Mouse (Mus musculus) adrenal gland, adult (tissue): Measurements from ENCODE around the gene Galnt18.

ENCODE experiments used
- DNase-seq, 2 experiments: peaks; one replicate each; pipeline ENCODE4 v3.0.0; 2022 to 2023; ENCODE audit warnings: low spot score in 1 of 2; ENCODE audit not compliant: inconsistent age in 2 of 2

Gene Galnt18

DNA sequence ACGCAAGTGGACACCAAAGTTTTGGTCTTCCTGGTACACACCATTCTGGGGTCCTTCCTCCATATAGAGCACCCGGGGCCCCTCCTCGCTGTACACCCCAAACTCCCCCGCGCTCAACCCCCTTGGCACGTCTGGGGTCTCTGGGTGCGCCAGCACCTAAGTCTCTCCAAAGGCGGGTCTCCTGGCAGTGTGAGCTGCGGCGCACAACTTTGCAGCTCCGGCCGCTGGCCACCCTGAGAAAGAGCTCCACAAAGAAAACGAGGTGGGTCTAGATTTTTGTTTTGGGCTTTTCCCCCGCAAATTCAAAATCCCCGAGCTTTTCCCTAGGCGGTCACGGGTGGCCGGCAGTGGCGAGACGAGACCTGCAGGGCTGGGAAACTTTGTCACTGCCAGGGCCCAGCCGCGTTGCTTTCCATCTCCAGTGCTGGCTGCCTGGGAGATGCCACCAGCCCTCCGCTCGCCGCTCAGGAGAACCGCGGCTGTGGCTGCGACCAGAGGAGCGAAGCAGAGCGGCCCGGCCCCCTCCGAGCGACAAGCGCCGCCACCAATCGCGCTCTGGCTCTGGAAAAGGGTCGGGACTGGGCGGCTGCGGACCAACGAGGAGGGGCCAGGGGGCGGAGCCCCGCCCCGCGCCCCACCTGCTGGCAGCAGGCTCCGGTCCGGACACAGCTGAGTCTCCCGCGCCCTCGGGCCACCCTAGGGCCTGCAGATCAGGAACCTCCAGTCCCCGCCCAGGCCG, at the start of gene Galnt18:
Gene Galnt18, minus strand, starts transcription at position 474 of the 739 bp plus-strand sequence.
- peak; percentile 96 to 98 for DNase-seq

DNA sequence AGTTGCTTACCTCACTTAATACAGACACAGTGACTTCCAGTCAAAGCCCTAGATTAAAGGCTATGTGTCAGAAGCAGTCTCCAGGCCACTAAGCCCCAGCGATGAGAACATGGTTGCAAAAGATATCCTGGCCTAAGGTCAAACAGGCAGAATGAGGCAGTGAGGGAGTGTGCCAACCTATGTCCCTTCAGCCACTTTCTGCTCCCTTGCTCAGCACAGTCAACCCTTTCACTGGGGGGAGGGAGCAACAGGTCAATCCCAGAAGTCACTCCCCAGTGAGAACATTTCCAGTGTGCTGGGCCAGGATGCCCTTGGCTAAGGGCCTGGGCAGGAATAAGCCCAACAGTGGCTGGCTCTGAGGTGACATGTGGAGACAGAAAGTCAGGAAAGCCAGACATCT, 47.6 kb upstream of the Galnt18 start:
- peak in 1 of 2 experiments; percentile 46 for DNase-seq

DNA sequence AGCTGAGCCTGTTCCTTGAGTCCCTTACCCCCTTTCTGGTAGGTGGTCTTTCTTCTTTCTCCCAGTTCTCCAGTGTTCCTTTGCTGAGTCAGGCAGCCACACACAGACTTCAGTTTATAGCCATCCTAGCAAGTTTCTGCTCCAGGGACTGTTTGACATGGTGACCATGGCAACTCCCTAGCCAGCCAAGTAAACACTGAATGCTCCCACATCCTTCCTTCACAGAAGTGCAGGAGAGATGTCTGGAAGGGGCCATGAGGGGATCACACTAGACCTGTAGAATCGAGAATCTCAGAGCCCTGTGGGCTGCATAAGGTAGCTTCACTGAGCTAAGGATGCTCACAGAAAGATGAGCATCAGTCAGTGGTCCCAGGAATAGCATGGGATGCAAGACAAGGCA, 33.3 kb upstream of the Galnt18 start:
- no peak for DNase-seq

DNA sequence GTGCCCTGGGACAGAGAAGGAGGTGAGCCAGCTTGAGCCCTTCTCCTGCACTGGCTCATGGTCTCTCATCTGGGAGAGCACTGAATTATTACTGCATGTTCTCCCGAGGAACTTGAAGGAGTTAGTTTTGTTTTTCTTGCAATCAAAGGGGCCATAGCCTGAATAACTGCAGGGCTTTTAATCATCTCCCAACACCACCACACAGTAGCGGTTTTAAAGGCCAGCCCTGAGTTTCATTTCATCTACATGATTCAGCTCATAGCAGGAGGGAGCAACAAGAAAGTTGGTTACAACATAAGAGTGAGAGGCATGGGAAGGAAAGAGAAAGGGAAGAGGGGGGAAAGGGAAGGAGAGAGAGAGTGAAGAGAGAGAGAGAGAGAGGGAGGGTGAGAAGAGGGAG, 31.3 kb upstream of the Galnt18 start:
- DNase-seq: no peak

DNA sequence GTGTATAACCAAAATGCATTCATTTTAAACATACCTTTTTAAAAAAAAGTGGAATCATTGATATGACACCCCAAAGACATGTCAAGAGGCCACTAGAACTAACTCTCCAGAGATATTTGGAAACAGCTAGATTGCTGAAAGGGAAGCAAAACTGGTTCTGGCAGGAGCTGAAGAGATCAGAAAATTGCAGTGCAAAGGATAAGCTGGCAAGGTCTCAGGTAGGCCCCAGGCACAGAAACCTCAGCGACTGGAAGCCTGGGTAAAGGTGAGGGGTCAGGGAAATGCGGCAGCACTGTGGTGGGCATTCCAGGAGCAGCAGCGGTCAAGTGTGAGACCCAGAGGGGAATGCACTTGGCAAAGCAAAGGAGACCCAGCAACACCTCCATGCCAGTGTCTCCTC, 30.0 kb upstream of the Galnt18 start:
- no peak for DNase-seq

DNA sequence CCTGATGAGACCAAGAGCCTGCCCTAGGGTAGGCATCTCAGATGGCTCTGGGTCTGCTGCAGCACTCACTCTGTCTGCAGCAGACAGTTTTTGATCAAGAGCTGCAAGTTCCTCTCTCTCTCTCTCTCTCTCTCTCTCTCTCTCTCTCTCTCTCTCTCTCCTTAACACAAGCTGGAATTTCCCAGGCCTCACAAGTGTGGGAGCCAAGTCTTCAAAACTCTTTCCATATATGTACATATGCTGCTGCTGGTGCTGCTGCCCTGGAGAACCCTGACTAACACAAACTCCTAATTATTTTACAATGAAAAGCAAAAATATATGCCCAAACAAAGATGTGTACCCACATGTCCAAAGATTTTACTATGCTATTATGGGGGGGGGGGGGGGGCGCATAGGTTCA, 26.3 kb upstream of the Galnt18 start:
- no peak for DNase-seq

DNA sequence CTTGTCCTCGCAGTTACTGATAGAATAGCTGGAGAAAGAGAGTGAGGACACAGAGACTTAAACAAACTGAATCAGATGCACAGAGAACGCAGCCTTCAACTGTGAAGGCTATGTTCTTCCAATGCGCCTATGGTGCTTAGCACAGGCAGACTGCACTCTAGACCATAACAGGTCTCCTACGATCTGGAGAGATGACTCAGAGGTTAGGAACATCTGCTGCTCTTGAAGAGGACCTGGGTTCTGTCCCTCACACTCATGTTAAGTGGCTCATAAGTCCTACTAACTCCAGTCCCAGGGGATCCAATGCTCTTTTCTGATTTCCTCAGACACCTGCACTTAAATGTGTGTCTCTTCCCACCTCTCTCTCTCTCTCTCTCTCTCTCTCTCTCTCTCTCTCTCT, 24.9 kb upstream of the Galnt18 start:
- no peak for DNase-seq

DNA sequence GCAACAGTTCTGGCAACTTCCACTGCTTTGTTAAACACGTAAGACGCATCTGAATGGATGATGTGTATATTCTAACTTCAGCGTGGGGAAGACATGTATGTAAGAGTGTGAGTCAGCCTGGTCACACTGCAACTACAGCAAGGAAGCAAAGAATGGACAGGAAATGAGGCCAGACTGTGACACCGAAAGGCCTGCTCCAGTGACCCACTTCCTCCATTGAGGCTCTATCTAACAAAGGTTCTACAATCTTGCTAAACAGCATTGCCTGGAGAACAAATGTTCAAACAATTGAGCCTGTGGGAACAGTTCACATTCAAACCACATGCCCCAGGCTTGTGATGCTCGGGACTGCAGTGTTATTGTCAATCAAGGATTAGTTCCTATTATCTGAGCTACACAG, 21.0 kb upstream of the Galnt18 start:
- no peak for DNase-seq

DNA sequence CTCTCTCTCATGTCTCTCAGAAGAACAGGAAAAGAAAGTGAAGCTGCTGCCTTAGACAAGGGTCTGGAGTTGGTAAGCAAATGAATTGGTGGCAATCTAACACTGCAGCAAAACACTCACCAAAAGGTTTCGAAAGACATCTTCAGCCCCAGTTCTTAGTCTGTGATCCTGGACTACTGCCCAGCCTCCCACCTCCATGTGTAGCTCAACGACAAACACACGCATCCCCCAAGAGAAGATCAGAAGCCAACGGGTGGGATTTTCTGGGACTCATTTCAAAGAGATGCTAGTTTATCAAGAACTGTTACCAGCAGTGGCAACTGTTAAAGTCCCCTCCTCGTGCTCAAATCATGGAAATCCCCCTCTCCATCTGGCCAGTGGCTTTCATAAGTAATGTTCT, 20.3 kb upstream of the Galnt18 start:
- DNase-seq: no peak

DNA sequence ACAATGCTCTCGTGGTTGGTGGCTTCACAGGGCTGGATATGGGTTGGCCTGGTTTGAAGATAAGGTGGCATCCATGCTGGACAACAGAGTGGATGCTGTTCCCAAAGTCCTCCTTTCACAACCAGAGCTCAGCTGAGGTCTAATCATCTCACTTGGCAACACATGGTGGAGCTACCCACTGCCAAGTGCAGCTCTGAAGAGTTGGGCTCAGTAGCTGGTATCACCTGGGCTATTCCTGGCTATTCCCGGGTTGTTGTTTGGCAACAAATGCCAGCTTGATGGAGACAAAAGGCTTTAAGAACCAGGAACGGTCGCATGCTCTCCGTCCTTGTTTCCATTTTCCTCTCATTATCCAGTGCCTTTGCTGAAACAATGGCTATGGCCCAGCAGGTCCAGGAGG, 19.2 kb upstream of the Galnt18 start:
- DNase-seq: no peak

DNA sequence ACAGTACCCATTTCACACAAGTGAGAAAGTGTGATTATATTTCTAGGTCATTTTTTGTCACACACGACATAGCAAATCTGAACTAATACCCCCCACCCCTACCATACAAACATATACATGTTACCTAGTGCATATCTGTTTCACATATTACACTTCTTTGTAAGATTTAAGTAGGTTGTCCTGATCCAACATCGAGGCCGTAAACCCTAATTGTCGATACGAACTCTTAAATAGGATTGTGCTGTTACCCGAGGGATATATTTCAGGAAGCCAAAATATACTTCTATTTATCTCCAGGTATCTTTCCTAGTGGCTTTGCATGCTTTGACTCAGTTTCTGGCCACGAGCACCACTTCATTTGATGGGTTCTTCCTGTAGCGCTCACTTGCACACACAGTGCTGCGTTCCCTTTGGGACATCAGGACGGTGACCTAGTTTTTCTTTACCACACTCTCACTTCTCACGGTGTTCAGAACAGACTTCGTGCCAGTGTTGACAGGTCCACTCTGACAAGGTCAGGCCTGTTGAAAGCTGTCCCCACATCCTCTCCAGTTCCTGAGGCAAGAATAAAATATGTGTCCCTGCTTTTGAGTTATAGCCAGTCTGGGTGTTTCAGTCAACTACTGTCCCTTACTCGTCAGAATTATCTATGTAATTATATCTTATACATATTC, 17.7 kb upstream of the Galnt18 start:
- DNase-seq: no peak

DNA sequence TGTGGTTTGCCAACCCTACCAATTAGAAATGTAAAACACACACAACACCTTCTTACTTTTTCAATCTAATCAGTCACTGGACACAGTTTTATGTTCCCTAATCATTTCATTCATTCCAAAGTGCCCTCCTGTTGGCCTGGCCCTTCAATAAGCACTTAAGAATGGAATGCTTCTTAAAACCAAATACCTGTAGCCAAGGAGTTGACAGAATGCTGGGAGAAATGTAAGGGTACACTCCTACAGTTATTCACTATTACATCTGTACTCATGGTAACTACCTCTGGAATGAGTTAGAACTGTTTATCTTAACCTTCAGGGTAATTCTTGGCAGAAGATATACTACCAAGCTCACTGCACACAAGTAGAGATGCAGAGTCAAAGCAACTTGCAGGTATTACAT, 15.3 kb upstream of the Galnt18 start:
- DNase-seq: no peak

DNA sequence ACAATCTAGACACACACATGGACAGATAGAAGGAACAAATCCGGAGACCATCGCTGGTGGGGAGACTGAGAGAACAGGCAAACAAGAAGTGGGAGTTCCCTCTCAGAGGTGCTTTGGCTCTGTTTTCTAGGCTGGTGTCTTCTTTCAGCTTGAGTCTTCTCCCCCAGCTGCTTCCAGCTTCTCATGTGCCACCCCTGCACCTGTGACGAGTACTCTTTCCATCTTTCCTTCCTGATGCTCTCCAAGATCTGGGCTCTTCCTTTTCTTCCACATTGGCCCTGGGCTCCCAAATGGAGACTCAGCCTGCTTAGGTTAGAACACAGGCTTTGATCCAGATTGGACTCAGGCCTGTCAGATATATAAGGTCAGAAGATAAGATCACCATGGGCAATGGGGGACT, 12.4 kb upstream of the Galnt18 start:
- no peak for DNase-seq

DNA sequence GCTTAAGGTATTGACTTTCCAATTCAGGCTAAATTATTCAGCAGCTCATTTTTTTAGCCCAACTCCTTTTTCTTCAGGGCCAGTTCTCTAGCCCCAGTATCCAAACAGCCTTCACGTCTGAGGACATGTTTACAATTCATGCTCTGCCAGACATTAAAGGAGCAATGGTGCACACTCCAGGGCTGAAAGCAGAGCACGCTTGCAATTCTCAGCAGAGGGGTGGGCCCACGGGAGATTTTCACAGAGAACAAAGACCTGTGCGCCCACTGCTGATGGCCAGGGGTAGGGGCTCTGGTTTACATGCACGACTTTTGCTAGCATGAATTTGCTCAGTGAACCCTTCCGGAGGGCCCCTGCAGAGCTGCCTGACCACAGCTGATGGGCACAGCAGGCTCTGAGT, 11.6 kb upstream of the Galnt18 start:
- DNase-seq: no peak

DNA sequence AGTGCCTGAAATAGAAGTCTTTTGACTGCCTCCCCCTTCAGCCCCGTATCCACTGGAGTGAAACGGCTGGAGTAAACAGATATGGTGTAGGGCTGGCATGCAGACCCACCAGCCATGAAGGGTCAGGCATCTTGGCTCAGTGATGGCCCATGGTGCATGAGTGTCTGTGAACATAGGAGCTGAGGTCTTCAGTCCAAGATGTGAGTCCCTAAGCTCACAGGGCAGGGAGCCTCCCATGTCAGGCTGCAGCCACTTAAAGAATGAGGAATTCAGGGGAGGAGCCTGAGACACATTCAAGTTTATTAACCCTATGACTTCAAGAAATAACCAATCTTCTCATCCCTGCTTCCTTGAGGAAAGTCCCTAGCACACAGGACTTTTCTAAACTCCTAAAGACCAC, 8.1 kb upstream of the Galnt18 start:
- DNase-seq: no peak

DNA sequence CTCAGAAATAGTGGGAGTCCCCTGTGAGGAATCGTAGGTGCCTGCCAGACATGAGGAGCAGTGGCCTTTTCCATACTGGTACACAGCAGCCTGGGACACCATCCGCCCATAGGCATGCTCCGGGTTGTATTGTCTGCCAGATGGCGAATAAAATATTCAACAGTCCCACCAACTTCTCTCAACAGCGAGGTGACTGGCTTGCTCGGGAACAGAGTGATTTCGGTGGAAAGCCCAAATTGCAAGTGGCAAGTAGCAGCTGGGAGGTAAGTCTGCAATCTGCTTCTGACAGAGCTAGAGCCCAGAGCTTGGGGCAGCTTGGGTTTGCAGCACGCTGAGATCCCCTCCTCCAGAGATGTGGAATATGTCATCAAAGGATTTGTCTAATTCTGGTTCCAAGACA, 5.7 kb upstream of the Galnt18 start:
- no peak for DNase-seq

DNA sequence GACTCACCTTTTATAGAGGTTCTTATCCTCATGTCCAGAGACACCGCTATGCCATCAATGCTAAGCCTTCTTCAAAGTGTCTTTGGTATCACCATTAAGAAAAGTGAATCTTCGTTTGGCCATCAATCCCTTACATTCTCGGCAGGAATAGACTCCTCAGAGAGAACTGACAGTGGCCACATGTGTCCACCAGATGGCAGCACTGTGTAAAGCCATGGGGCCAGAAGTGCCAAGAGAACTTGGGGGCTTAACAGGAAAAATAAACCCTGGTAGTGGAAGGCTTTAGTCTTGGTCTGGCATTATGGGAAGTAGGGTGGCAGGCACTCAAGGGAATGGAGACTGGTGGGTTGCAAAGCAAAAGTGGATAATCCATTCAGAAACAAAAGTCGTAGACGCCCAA, 2.3 kb upstream of the Galnt18 start:
- peak; percentile 57 to 88 for DNase-seq

DNA sequence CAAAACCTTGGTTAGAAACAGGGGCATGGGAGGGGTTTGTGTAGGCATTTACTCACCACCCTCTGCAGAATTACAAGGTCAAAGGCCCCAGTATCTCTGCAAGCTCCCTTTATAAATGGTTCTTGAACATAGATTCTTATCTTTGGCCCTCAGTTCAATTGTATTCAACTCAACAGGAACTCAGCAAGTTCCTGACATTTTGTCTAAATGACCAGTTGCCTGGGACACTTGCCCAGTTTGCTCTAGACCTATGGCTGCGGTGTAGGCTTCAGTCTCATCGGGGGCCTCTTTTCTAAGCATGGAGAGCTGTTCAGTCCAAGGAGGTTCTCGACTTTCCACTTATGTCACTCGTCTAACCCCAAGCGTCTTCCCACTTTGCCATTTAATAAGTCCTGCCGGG, 1.5 kb upstream of the Galnt18 start:
- DNase-seq: peak in 1 of 2 experiments; percentile 52

DNA sequence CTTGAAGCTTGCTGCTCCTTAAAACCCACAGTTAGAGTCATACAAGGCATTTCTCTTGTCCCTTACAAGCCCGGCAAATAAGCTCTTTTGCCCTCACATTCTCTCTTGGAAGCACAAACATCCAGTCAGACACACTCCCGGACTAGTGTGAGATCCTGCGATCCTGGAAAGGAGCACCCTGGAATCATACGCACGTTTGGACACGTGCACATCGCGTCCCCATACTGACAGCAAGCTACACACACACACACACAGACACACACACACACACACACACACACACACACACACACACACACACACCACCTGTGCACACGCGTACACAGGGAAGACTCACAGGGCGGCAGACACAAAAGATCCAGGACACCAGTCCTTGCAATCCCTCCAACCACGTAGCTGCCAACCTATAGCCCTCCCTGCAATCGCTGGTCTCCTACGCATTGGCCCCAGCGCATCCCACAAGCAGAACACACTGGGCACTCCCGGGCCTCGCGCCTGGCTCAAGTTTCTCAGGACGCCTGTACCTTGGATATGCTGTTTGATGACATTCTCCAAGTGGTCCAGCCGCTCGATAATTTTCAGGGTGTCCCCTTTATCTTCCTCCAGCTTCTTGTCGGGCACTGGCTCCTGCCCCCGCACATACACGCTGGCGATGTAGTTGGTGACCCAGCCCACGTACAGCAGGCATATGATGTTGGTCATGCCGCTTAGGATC, 831 bp downstream of the Galnt18 start:
- DNase-seq: peak; percentile 37 to 74

DNA sequence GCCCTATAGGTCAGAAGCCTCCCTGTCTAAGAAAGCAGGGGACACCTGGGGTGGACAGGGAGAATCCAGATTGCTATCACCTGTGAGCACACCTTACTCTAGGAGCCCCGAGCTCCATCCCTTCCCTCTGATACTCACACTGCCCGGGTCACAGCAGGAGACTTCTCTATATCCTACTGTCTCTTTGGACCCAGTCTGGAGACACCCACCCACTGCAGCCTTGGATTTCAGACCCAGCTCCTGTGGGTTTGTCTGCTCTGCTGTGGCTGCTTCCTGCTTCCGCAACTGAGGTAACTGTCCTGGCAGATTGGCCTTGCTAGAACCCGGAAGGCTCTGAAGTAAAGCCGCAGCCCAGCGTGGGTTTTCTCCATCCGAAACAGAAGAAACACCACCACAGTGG, 1.6 kb downstream of the Galnt18 start:
- DNase-seq: peak in 1 of 2 experiments; percentile 59

DNA sequence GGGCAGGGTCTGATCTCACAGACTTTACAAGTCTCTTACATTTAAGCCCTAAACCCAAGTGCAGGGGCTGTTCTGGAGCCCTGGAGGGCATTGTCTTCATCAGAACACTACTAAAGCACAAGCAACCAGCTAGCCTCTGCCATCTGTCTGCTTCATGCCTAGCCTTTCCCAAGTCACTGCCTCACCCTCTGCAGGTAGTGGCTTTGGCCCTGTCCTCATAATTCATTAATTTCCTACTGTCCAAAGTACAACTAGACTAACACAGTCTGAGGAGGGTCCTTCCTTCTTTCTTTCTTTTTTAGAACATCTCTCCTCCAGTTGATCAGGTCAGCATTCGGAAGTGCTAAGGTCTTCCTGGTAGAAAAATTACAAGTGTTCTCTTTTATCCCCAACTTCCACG, 2.6 kb downstream of the Galnt18 start:
- peak in 1 of 2 experiments; percentile 31 for DNase-seq

DNA sequence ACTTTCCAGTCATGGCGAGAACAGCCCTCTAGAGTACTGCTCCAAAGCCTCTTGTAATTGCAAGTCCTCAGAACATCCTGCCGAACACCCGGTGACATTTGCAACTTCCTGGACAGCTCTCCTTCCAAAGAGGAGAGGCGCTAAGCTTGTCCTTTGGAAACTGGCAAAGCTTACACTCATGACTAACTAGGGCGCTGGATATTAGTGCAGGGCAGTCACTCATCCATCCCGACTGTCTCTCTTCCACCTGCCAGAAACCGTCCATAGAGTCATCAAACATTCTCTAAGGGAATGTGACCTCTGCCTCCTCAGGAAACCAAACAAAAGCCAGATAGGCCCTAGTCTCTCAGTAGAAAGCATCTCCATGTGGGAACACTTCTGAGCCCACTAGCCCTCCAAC, 3.6 kb downstream of the Galnt18 start:
- DNase-seq: peak in 1 of 2 experiments; percentile 41
